Mouse (Mus musculus) intestine, embryonic 15.5 days (tissue): Measurements from ENCODE around the gene Gm1043. TPM values are rescaled to one million over a fixed set of nuclear protein-coding genes. Genes with fewer than 3 reads are reported as not detected.
A peak's percentile ranks its signal among the peaks of the same experiment; 100 is the strongest.

Experiments used
- ATAC-seq: fragments of 200-750 bp; cut with Nextera tagmentation; 2 replicates; pipeline ENCODE4 v1.8.0; 2017; ENCODE audit warnings: moderate TSS enrichment, moderate library complexity
- H3K27ac ChIP-seq: fragments of 300-500 bp; sonication (generic); 2 replicates; pipeline ENCODE4 v1.5.1; 2015; ENCODE audit warnings: mild to moderate bottlenecking, inconsistent platforms
- H3K27me3 ChIP-seq: fragments of 300-500 bp; sonication (generic); replicated peaks from 2 replicates; pipeline ENCODE4 v1.6.1; 2015; ENCODE audit warnings: inconsistent platforms
- H3K36me3 ChIP-seq: fragments of 300-500 bp; sonication (generic); 2 replicates; pipeline ENCODE4 v1.6.1; 2015; ENCODE audit warnings: inconsistent platforms
- H3K4me1 ChIP-seq: fragments of 300-500 bp; sonication (generic); replicated peaks from 2 replicates; pipeline ENCODE4 v1.6.1; 2015; ENCODE audit warnings: inconsistent platforms
- H3K4me2 ChIP-seq: fragments of 300-500 bp; sonication (generic); replicated peaks from 2 replicates; pipeline ENCODE4 v1.6.1; 2015; ENCODE audit warnings: mild to moderate bottlenecking, inconsistent platforms
- H3K4me3 ChIP-seq: fragments of 300-500 bp; sonication (generic); replicated peaks from 2 replicates; pipeline ENCODE4 v1.5.1; 2015; ENCODE audit warnings: inconsistent platforms
- H3K9ac ChIP-seq: fragments of 300-500 bp; sonication (generic); 2 replicates; pipeline ENCODE4 v1.6.1; 2015; ENCODE audit warnings: inconsistent platforms
- H3K9me3 ChIP-seq: fragments of 300-500 bp; sonication (generic); 2 replicates; pipeline ENCODE4 v1.6.1; 2016; ENCODE audit warnings: inconsistent platforms
- WGBS: fragments of 180-500 bp; shearing (Covaris S2); methylation state at CpG from one replicate; pipeline ENCODE4 v1.1.7; 2015; 5-methylcytosine and 5-hydroxymethylcytosine counted together
- polyA plus RNA-seq: library from polyadenylated mRNA; unstranded; fragments of >200 nt; fragmentation: Nextera tagmentation; extraction: Ambion mirVana; gene quantifications from 2 replicates; pipeline ENCODE4 v1.2.1, GENCODE M21; 2015

The Gm1043 gene
- polyA plus RNA-seq, 1 experiment from 2014 or later: 0.01 TPM

GRCm38 (mm10) chr5:37220575-37220974 lies 135.4 kb downstream of the Gm1043 start:
- ATAC-seq: no peak
- H3K9ac ChIP-seq: no peak overlapping the region
- no peak overlapping the region for H3K4me3 ChIP-seq
- H3K36me3 ChIP-seq: no peaks in the 10 kb centered on the region
- no peaks in the 10 kb centered on the region for H3K9me3 ChIP-seq
- WGBS: 82% methylated on average over 5 of the region's 5 CpGs
- no peaks in the 10 kb centered on the region for H3K27me3 ChIP-seq
- H3K27ac ChIP-seq: no peak overlapping the region
- H3K4me1 ChIP-seq: no peaks in the 10 kb centered on the region
- H3K4me2 ChIP-seq: no peak overlapping the region

- Histone ChIP-seq H3K4me2 (no peak overlapping the region), H3K9ac (no peak overlapping the region), H3K4me3 (no peak overlapping the region), H3K9me3 (no peaks in the 10 kb centered on the region), H3K27ac (no peak overlapping the region), H3K36me3 (no peaks in the 10 kb centered on the region), H3K27me3 (no peaks in the 10 kb centered on the region), H3K4me1 (no peaks in the 10 kb centered on the region)
- 65% methylated on average over 6 of the region's 6 CpGs for WGBS
- no peak for ATAC-seq
Measured at GRCm38 (mm10) chr5:37221563-37221962, 136.4 kb downstream of the Gm1043 start.

- no peaks in the 10 kb centered on the region for H3K27me3 ChIP-seq
- WGBS: 56% methylated on average over 8 of the region's 8 CpGs
- no peaks in the 10 kb centered on the region for H3K4me1 ChIP-seq
- H3K36me3 ChIP-seq: no peaks in the 10 kb centered on the region
- ATAC-seq: no peak
- no peak overlapping the region for H3K9ac ChIP-seq
- no peak overlapping the region for H3K4me3 ChIP-seq
- no peak overlapping the region for H3K4me2 ChIP-seq
- no peaks in the 10 kb centered on the region for H3K9me3 ChIP-seq
- H3K27ac ChIP-seq: no peak overlapping the region
Measured at GRCm38 (mm10) chr5:37222316-37222715, 137.1 kb downstream of the Gm1043 start.

- Histone ChIP-seq H3K27me3 (no peaks in the 10 kb centered on the region), H3K36me3 (no peaks in the 10 kb centered on the region), H3K27ac (no peak overlapping the region), H3K9me3 (no peaks in the 10 kb centered on the region), H3K4me2 (no peak overlapping the region), H3K9ac (no peak overlapping the region), H3K4me3 (no peak overlapping the region), H3K4me1 (no peaks in the 10 kb centered on the region)
- ATAC-seq: no peak
- 83% methylated on average over 1 of the region's 1 CpGs for WGBS
Measured at GRCm38 (mm10) chr5:37225708-37226107, 140.5 kb downstream of the Gm1043 start.

- no peaks in the 10 kb centered on the region for H3K4me1 ChIP-seq
- ATAC-seq: no peak
- H3K4me2 ChIP-seq: no peak overlapping the region
- H3K27ac ChIP-seq: no peak overlapping the region
- no peak overlapping the region for H3K9ac ChIP-seq
- no peaks in the 10 kb centered on the region for H3K27me3 ChIP-seq
- H3K9me3 ChIP-seq: no peaks in the 10 kb centered on the region
- no peaks in the 10 kb centered on the region for H3K36me3 ChIP-seq
- H3K4me3 ChIP-seq: no peak overlapping the region
- WGBS: 48% methylated on average over 6 of the region's 6 CpGs
Measured at GRCm38 (mm10) chr5:37227956-37228680, 142.9 kb downstream of the Gm1043 start.

GRCm38 (mm10) chr5:37228894-37229293 lies 143.7 kb downstream of the Gm1043 start:
- no peak overlapping the region for H3K9ac ChIP-seq
- no peak for ATAC-seq
- no peaks in the 10 kb centered on the region for H3K36me3 ChIP-seq
- no peaks in the 10 kb centered on the region for H3K9me3 ChIP-seq
- no peaks in the 10 kb centered on the region for H3K4me1 ChIP-seq
- 71% methylated on average over 7 of the region's 7 CpGs for WGBS
- no peaks in the 10 kb centered on the region for H3K27me3 ChIP-seq
- H3K4me3 ChIP-seq: no peak overlapping the region
- H3K4me2 ChIP-seq: no peak overlapping the region
- no peak overlapping the region for H3K27ac ChIP-seq

GRCm38 (mm10) chr5:37233010-37233557 lies 147.9 kb downstream of the Gm1043 start:
- Histone ChIP-seq H3K4me1 (no peaks in the 10 kb centered on the region), H3K36me3 (no peaks in the 10 kb centered on the region), H3K9me3 (no peaks in the 10 kb centered on the region), H3K4me2 (no peak overlapping the region), H3K27me3 (no peaks in the 10 kb centered on the region), H3K27ac (no peak overlapping the region), H3K4me3 (no peak overlapping the region), H3K9ac (no peak overlapping the region)
- 41% methylated on average over 9 of the region's 9 CpGs for WGBS
- ATAC-seq: no peak

- Histone ChIP-seq H3K4me1 (peaks cover 10% of the 10 kb centered on the region), H3K9ac (no peak overlapping the region), H3K4me2 (no peak overlapping the region), H3K27me3 (peaks cover 38% of the 10 kb centered on the region), H3K4me3 (no peak overlapping the region), H3K27ac (no peak overlapping the region), H3K9me3 (no peaks in the 10 kb centered on the region), H3K36me3 (no peaks in the 10 kb centered on the region)
- no peak for ATAC-seq
- 44% methylated on average over 2 of the region's 2 CpGs for WGBS
Measured at GRCm38 (mm10) chr5:37238654-37239053, 153.5 kb downstream of the Gm1043 start.

- H3K27ac ChIP-seq: no peak overlapping the region
- H3K4me3 ChIP-seq: no peak overlapping the region
- no peak for ATAC-seq
- no peak overlapping the region for H3K9ac ChIP-seq
- H3K27me3 ChIP-seq: peaks cover 56% of the 10 kb centered on the region
- H3K4me1 ChIP-seq: peaks cover 10% of the 10 kb centered on the region
- WGBS: 5% methylated on average over 5 of the region's 5 CpGs
- H3K9me3 ChIP-seq: no peaks in the 10 kb centered on the region
- H3K4me2 ChIP-seq: no peak overlapping the region
- H3K36me3 ChIP-seq: no peaks in the 10 kb centered on the region
Measured at GRCm38 (mm10) chr5:37240550-37240949, 155.4 kb downstream of the Gm1043 start.

GRCm38 (mm10) chr5:37241224-37241623 lies 156.1 kb downstream of the Gm1043 start:
- Histone ChIP-seq H3K27ac (no peak overlapping the region), H3K9me3 (no peaks in the 10 kb centered on the region), H3K27me3 (peaks cover 63% of the 10 kb centered on the region), H3K4me3 (peak overlapping the region; percentile 38; the same call in 1 of the 2 replicates), H3K9ac (no peak overlapping the region), H3K36me3 (no peaks in the 10 kb centered on the region), H3K4me2 (peak overlapping the region; percentile 82), H3K4me1 (peaks cover 14% of the 10 kb centered on the region)
- WGBS: 18% methylated on average over 9 of the region's 9 CpGs
- 0 out of 2 replicates have a peak, but pooled peaks have one; percentile 2 for ATAC-seq

GRCm38 (mm10) chr5:37241651-37242151 lies 156.5 kb downstream of the Gm1043 start, which contains the start of gene Crmp1:
Gene Crmp1, plus strand, starts transcription at chr5:37241940.
- Histone ChIP-seq H3K4me2 (peak within 1 kb of the TSS; percentile 82), H3K27ac (no peak within 1 kb of the TSS), H3K9ac (no peak within 1 kb of the TSS), H3K4me3 (peak within 1 kb of the TSS; percentile 38), H3K4me1 (peaks cover 15% of the 10 kb centered on the region), H3K36me3 (no peaks in the 10 kb centered on the region), H3K9me3 (no peaks in the 10 kb centered on the region), H3K27me3 (peaks cover 68% of the 10 kb centered on the region)
- 1% methylated on average over 47 of the region's 56 CpGs for WGBS
- peak; percentile 80 for ATAC-seq

- H3K9me3 ChIP-seq: no peaks in the 10 kb centered on the region
- peak overlapping the region; percentile 38 for H3K4me3 ChIP-seq
- no peak for ATAC-seq
- H3K36me3 ChIP-seq: no peaks in the 10 kb centered on the region
- H3K9ac ChIP-seq: no peak overlapping the region
- peaks cover 74% of the 10 kb centered on the region for H3K27me3 ChIP-seq
- no peak overlapping the region for H3K27ac ChIP-seq
- H3K4me1 ChIP-seq: peaks cover 15% of the 10 kb centered on the region
- WGBS: 12% methylated on average over 44 of the region's 44 CpGs
- H3K4me2 ChIP-seq: peak overlapping the region; percentile 82
Measured at GRCm38 (mm10) chr5:37242360-37243168, 157.4 kb downstream of the Gm1043 start.
